Mouse (Mus musculus) MEL (cell line): Measurements from ENCODE around the gene Tecta.

Experiments used
- BHLHE40 ChIP-seq: IDR thresholded peaks from 2 replicates; pipeline ENCODE4 v1.6.1; 2012; ENCODE audit warnings: low read depth, mild to moderate bottlenecking, inconsistent platforms, low read length, improper control_type of control experiment, borderline replicate concordance
- CTCF ChIP-seq, 3 experiments: IDR thresholded peaks in 2 of 3; conservative IDR thresholded peaks in 1 of 3; 2 replicates each; pipeline ENCODE4 v1.5.1; 2011 to 2012; ENCODE audit warnings: low read length in 3 of 3, low read depth in 2 of 3, mild to moderate bottlenecking in 2 of 3, improper control_type of control experiment in 1 of 3, inconsistent platforms in 1 of 3, mixed read lengths in 1 of 3, moderate library complexity in 1 of 3; ENCODE audit not compliant: control insufficient read depth in 1 of 3, insufficient read depth in 1 of 3, poor library complexity in 1 of 3, severe bottlenecking in 1 of 3
- E2F4 ChIP-seq: IDR thresholded peaks from 2 replicates; pipeline ENCODE4 v1.6.1; 2011; ENCODE audit warnings: low read depth, low read length, improper control_type of control experiment, borderline replicate concordance
- ETS1 ChIP-seq: IDR thresholded peaks from 2 replicates; pipeline ENCODE4 v1.6.1; 2012; ENCODE audit warnings: low read depth, mild to moderate bottlenecking, inconsistent platforms, low read length, improper control_type of control experiment, moderate library complexity
- GABPA ChIP-seq: IDR thresholded peaks from 2 replicates; pipeline ENCODE4 v1.6.1; 2012; ENCODE audit warnings: low read depth, mild to moderate bottlenecking, inconsistent platforms, low read length, improper control_type of control experiment, moderate library complexity
- JUND ChIP-seq: IDR thresholded peaks from 2 replicates; pipeline ENCODE4 v1.6.1; 2011; ENCODE audit warnings: low read depth, mild to moderate bottlenecking, improper control_type of control experiment, low read length
- POLR2A ChIP-seq, 2 experiments: IDR thresholded peaks; 2 replicates each; pipeline ENCODE4 v1.6.1; 2011 to 2012; ENCODE audit warnings: low read length in 2 of 2, mild to moderate bottlenecking in 2 of 2, control low read depth in 1 of 2, improper control_type of control experiment in 1 of 2, low read depth in 1 of 2, moderate library complexity in 1 of 2; ENCODE audit not compliant: control insufficient read depth in 1 of 2, insufficient read depth in 1 of 2, poor library complexity in 1 of 2
- RAD21 ChIP-seq: IDR thresholded peaks from 2 replicates; pipeline ENCODE4 v1.6.1; 2011; ENCODE audit warnings: mild to moderate bottlenecking, low read depth, low read length, improper control_type of control experiment
- RCOR1 ChIP-seq: IDR thresholded peaks from 2 replicates; pipeline ENCODE4 v1.6.1; 2012; ENCODE audit warnings: low read depth, mild to moderate bottlenecking, inconsistent platforms, low read length, improper control_type of control experiment
- SMC3 ChIP-seq: IDR thresholded peaks from 2 replicates; pipeline ENCODE4 v1.6.1; 2011; ENCODE audit warnings: low read depth, low read length, improper control_type of control experiment
- UBTF ChIP-seq: IDR thresholded peaks from 2 replicates; pipeline ENCODE4 v1.6.1; 2012; ENCODE audit warnings: low read depth, mild to moderate bottlenecking, inconsistent platforms, low read length, improper control_type of control experiment, moderate library complexity, borderline replicate concordance; ENCODE audit not compliant: insufficient read depth
- USF1 ChIP-seq: IDR thresholded peaks from 2 replicates; pipeline ENCODE4 v1.6.1; 2014; ENCODE audit warnings: low read depth, mild to moderate bottlenecking, inconsistent platforms, low read length, improper control_type of control experiment, moderate library complexity
- ZKSCAN1 ChIP-seq: IDR thresholded peaks from 2 replicates; pipeline ENCODE4 v1.6.1; 2012; ENCODE audit warnings: low read depth, mild to moderate bottlenecking, inconsistent platforms, low read length, improper control_type of control experiment, moderate library complexity

- no peak for TF ChIP-seq ETS1
- TF ChIP-seq ZKSCAN1 = no peak
- peak; percentile 25 to 55 (median 39); a peak in 5 of 6 replicates for TF ChIP-seq CTCF (IDR thresholded peaks at IDR 0.05 in 2 of 3, conservative IDR thresholded peaks at IDR 0.05 in 1 of 3; ENCODE audit: control insufficient read depth in 1 of 3, insufficient read depth in 1 of 3, low read depth in 2 of 3, low read length in 3 of 3, poor library complexity in 1 of 3, severe bottlenecking in 1 of 3)
- no peak for TF ChIP-seq POLR2A (IDR thresholded peaks at IDR 0.05; ENCODE audit: control insufficient read depth in 1 of 2, insufficient read depth in 1 of 2, low read depth in 1 of 2, low read length in 2 of 2, poor library complexity in 1 of 2)
- no peak for TF ChIP-seq UBTF
- no peak for TF ChIP-seq E2F4
- peak; percentile 39; the same call in 1 of the 2 replicates for TF ChIP-seq SMC3
- no peak for TF ChIP-seq RCOR1
- TF ChIP-seq GABPA = no peak
- no peak for TF ChIP-seq BHLHE40
- TF ChIP-seq JUND = no peak
- peak; percentile 35 for TF ChIP-seq RAD21
- no peak for TF ChIP-seq USF1
Observed at GRCm38 (mm10) chr9:42313872-42314271, 85.9 kb downstream of the Tecta start.
